Mouse (Mus musculus) erythroblast, embryonic 14.5 days (primary cell): ENCODE measurements around the gene Frmd4a. TPM values are rescaled to one million over a fixed set of nuclear protein-coding genes. Genes with fewer than 3 reads are reported as not detected.

Experiments used
- H3K27me3 ChIP-seq: 2 replicates; pipeline ENCODE4 v1.6.1; 2012; ENCODE audit warnings: inconsistent platforms; ENCODE audit not compliant: control insufficient read depth
- H3K36me3 ChIP-seq: 2 replicates; pipeline ENCODE4 v1.6.1; 2012; ENCODE audit warnings: mild to moderate bottlenecking, inconsistent platforms; ENCODE audit not compliant: control insufficient read depth
- H3K4me1 ChIP-seq: 2 replicates; pipeline ENCODE4 v1.6.1; 2012; ENCODE audit warnings: inconsistent platforms; ENCODE audit not compliant: control insufficient read depth
- H3K4me3 ChIP-seq: replicated peaks from 2 replicates; pipeline ENCODE3; 2012; ENCODE audit warnings: moderate library complexity, mild to moderate bottlenecking, inconsistent platforms
- H3K9me3 ChIP-seq: 2 replicates; pipeline ENCODE4 v1.6.1; 2012; ENCODE audit warnings: low read length, inconsistent platforms, mixed read lengths; ENCODE audit not compliant: control insufficient read depth
- GATA1 ChIP-seq: IDR thresholded peaks from 2 replicates; pipeline ENCODE4 v1.6.1; 2012; ENCODE audit warnings: low read length, inconsistent platforms, mixed read lengths
- TAL1 ChIP-seq: IDR thresholded peaks from 3 replicates; pipeline ENCODE4 v1.6.1; 2012; ENCODE audit warnings: low read length, inconsistent platforms, mixed read lengths
- polyA plus RNA-seq: library from polyadenylated mRNA; stranded (reverse); fragments of >175 nt; gene quantifications from 2 replicates; pipeline ENCODE4 v1.2.3, GENCODE M21; 2012

The Frmd4a gene
- polyA plus RNA-seq, 1 experiment: 5.0 TPM

DNA sequence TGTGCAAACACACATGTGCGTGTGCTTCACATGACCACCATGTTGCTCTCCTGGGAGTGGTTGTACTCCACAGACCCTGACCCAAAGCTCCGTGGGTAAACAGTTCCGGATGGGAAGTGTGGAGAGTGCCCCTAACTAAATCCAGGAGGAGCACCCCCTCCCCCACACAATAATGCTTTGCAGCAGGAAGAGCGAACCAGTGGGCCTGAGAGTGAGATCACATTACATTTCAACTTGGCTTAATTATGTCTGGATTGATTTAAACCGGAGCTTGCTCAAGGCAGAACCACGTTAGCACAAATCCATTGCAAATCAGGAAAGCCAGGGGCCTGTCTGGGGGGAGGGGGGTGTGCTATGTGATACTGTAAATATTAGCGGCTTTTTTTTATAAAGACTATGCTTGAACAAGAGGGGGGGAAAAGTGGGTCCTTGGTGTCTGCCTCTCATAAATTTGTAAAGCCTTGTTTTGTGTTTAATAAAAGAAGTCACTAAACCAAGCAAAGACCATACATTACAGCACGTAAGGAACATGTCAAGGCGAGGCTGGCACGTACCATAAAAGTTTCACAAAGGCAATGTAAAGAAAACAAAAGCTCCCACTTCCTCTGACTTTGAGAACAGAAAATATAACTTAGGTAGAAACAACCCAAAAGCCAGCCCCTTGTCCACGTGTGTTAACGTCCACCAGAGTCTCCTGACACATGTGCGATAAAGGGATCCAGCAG, 570.3 kb downstream of the Frmd4a start:
- H3K9me3 ChIP-seq: no peaks in the 10 kb centered on the region
- no peaks in the 10 kb centered on the region for H3K27me3 ChIP-seq
- peaks cover 100% of the 10 kb centered on the region for H3K36me3 ChIP-seq
- TF ChIP-seq TAL1 (no peak), GATA1 (no peak)
- H3K4me3 ChIP-seq: no peak overlapping the region
- H3K4me1 ChIP-seq: peaks cover 12% of the 10 kb centered on the region

DNA sequence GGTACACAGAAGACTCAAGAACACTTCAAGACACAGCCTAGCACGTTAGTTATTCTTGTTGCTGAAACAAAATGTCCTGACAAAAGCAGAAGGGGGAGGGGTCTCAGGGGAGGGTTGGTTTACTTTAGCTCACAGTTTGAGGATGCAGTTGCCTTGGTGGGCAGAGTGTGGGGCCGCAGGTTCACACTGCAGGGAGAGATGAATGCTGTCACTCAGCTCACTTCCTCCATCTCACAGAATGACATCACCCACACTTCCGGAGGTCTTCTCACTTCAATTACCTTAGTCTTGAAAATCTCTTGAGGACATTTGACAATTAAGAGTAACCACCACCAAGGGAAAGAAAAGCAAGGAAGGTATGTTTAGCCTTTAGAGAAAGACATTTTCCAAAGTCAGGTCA, 574.1 kb downstream of the Frmd4a start:
- no peaks in the 10 kb centered on the region for H3K27me3 ChIP-seq
- H3K9me3 ChIP-seq: no peaks in the 10 kb centered on the region
- no peak overlapping the region for H3K4me3 ChIP-seq
- H3K4me1 ChIP-seq: peaks cover 8% of the 10 kb centered on the region
- peaks cover 100% of the 10 kb centered on the region for H3K36me3 ChIP-seq
- TF ChIP-seq TAL1 (no peak), GATA1 (no peak)

DNA sequence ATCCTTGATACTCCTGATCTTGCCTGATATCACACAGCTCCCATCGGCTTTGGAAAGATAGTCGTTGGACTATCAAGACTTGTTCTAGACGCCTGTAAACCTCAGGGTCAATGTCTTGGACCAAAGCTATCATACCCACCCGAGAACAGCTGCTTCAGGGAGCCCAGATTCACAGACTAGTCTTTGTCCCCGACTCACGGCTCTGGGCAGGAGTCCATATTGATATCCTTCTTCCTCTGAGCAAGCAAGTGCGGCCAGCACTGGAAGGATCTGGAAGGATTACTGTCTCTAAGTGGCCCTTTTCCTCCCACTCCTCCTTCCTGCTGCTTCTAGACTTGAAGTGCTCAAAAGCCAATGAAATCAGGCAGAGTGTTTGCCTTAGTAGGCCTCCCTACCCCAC, 575.1 kb downstream of the Frmd4a start:
- H3K27me3 ChIP-seq: no peaks in the 10 kb centered on the region
- TF ChIP-seq TAL1 (no peak), GATA1 (no peak)
- H3K4me1 ChIP-seq: peaks cover 7% of the 10 kb centered on the region
- no peaks in the 10 kb centered on the region for H3K9me3 ChIP-seq
- H3K36me3 ChIP-seq: peaks cover 100% of the 10 kb centered on the region
- no peak overlapping the region for H3K4me3 ChIP-seq

DNA sequence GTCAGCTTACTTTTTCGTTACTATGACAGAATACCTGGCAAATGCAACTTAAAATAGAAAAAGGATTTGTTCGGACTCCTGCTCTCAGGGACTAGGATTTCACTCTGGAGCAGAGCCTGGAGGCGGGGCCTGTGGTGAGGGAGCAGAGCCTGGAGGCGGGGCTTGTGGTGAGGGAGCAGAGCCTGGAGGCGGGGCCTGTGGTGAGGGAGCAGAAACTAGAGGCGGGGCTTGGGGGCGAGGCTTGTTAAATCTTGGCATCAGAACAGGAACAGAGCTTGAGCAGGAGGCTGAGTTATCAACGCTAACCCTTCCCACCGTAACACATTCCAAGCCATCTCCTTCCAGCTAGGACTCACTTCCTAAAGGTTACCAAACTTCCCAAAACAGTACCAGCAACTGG, 575.9 kb downstream of the Frmd4a start:
- Histone ChIP-seq H3K36me3 (peaks cover 100% of the 10 kb centered on the region), H3K27me3 (no peaks in the 10 kb centered on the region), H3K4me1 (peaks cover 7% of the 10 kb centered on the region), H3K9me3 (no peaks in the 10 kb centered on the region), H3K4me3 (no peak overlapping the region)
- TF ChIP-seq TAL1 (no peak), GATA1 (no peak)

DNA sequence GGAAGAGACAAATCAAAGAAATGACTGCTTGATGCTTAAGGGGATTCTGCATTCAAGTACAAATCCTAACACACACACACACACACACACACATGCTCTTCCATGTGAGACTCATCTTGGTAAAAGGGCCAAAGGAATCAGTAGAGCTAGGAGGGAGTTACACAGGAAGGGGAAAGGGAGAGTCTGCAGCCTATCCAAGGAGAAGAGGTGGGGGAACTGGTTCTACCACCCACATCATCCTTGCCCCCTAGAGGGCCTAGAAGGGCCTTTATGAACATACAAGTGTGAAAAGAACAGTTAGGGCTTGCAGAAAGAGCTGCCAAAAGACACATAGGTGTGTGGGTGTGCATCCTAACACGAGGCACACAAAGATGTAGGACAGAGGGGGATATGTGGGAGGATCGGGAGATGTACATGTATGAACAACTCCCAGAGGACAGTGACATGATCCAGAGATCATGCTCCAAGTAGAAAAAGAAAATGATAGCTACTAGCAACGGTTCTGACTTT, 576.4 kb downstream of the Frmd4a start:
- H3K27me3 ChIP-seq: no peaks in the 10 kb centered on the region
- H3K4me3 ChIP-seq: no peak overlapping the region
- peaks cover 100% of the 10 kb centered on the region for H3K36me3 ChIP-seq
- peaks cover 6% of the 10 kb centered on the region for H3K4me1 ChIP-seq
- H3K9me3 ChIP-seq: no peaks in the 10 kb centered on the region
- no peak for TF ChIP-seq TAL1
- no peak for TF ChIP-seq GATA1

DNA sequence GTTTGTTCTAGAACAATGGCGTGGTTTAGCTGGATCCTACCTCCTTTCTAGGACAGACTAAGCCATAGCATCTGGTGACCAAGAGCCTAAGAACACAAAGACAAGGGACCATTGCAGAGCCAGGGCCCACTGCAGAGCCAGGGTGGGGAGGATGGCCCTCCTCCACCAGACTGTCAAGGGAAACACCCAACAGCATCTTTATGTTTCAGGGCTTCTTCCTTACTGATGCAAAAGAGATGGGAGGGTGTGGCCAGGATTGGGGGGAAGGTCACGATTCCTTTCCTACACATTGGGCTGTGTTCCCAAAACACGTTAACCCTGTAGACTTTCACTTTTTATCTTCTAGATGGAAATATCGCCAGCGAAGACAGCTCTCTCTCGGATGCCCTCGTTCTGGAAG, 579.5 kb downstream of the Frmd4a start:
- H3K4me1 ChIP-seq: peaks cover 4% of the 10 kb centered on the region
- TF ChIP-seq TAL1 (no peak), GATA1 (no peak)
- peaks cover 100% of the 10 kb centered on the region for H3K36me3 ChIP-seq
- H3K9me3 ChIP-seq: no peaks in the 10 kb centered on the region
- H3K27me3 ChIP-seq: no peaks in the 10 kb centered on the region
- no peak overlapping the region for H3K4me3 ChIP-seq

DNA sequence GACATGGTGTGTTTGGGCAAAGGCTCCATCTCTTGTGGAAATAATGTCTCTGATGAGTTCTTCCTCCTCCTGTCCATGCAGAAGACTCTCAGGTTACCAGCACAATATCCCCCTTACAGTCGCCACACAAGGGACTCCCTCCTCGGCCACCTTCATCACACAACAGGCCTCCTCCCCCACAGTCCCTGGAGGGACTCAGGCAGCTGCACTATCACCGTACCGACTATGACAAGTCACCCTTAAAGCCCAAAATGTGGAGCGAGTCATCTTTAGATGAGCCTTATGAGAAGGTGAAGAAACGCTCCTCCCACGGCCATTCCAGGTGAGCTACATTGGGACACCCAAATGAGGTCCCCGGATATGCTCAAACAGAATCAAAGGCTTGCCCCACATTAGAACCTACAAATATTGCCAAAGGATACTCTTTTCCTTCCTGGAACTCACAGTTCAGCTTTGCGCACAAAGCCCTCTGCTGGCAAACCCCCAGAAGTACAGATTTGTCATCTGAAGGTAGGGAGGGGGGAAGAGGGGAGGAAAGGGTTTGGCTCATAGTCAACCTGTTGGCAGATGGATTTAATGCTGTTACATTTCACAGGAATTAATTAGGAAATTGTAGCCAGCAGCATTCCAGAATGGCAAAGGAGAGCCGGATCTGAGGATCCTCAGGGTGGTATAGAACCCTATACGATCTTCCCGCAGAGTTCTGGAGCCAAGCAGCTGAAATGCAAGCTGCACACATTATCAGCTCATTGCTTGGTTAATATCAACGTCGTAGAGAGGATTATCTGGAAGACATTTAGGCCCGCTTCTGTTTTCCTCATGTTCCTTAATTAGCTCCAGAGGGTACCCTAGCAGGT, 583.7 kb downstream of the Frmd4a start:
- TF ChIP-seq TAL1: no peak
- TF ChIP-seq GATA1: no peak
- H3K27me3 ChIP-seq: no peaks in the 10 kb centered on the region; the same call in 1 of the 2 replicates
- H3K4me1 ChIP-seq: no peaks in the 10 kb centered on the region
- H3K36me3 ChIP-seq: peaks cover 100% of the 10 kb centered on the region
- no peaks in the 10 kb centered on the region for H3K9me3 ChIP-seq
- no peak overlapping the region for H3K4me3 ChIP-seq

DNA sequence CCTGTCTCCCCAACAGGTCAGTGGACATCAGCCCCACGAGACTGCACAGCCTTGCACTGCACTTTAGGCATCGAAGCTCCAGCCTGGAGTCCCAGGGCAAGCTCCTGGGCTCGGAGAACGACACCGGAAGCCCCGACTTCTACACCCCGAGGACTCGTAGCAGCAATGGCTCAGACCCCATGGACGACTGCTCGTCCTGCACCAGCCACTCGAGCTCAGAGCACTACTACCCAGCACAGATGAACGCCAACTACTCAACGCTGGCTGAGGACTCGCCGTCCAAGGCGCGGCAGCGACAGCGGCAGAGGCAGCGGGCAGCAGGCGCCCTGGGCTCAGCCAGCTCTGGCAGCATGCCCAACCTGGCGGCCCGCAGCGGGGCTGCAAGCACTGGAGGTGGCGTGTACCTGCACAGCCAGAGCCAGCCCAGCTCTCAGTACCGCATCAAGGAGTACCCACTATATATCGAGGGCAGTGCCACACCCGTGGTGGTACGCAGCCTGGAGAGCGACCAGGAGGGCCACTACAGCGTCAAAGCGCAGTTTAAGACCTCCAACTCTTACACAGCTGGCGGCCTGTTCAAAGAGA, 585.9 kb downstream of the Frmd4a start:
- TF ChIP-seq TAL1 (no peak), GATA1 (no peak)
- H3K36me3 ChIP-seq: peaks cover 100% of the 10 kb centered on the region

DNA sequence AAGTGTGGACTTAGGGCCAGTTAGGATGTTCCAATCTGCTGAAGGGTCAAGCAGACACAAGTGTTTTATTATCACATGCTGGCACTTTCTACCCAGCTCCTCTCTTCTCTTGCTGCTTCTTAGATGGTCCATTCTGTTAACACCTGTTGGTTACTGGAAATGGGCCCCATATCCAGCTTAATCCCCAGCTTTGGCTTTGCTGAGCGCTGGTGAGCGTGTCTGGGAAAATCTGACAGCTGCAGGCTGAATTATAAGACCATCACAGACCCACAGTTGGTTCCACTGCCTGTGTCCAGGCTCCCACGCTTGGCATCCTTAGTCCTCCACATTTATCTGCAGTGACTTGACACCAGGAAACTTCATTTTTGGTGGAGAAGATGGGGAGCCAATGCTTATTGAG, 589.0 kb downstream of the Frmd4a start:
- TF ChIP-seq GATA1 (no peak), TAL1 (no peak)
- Histone ChIP-seq H3K36me3 (peaks cover 100% of the 10 kb centered on the region), H3K9me3 (no peaks in the 10 kb centered on the region), H3K4me1 (no peaks in the 10 kb centered on the region), H3K27me3 (no peaks in the 10 kb centered on the region; the same call in 1 of the 2 replicates), H3K4me3 (no peak overlapping the region)

More for the DNA sequence above, 585.9 kb downstream of the Frmd4a start:
- Histone ChIP-seq H3K4me1 (no peaks in the 10 kb centered on the region), H3K27me3 (no peaks in the 10 kb centered on the region; the same call in 1 of the 2 replicates), H3K4me3 (no peak overlapping the region), H3K9me3 (no peaks in the 10 kb centered on the region)
